Mouse (Mus musculus): Measurements from ENCODE around the gene Ltk. TPM values are rescaled to one million over a fixed set of nuclear protein-coding genes. Genes with fewer than 3 reads are reported as not detected.
"Not testable (repeated sequence)": the region's sequence is repeated elsewhere in the genome, so short reads cannot be mapped to it uniquely, and the experiment has no call there.

Ltk gene
- polyA plus RNA-seq, 1 experiment from 2014 or later = 1.6 TPM

GRCm38 (mm10) chr2:119727762-119728416, 32.3 kb downstream of the Ltk start:
- Histone ChIP-seq H3K9ac (no peak overlapping the region), H3K4me3 (replicated peaks; ENCODE audit: low read length) (no peak overlapping the region), H3K27me3 (ENCODE audit: control insufficient read depth, insufficient read depth, low read length) (no peaks in the 10 kb centered on the region), H3K9me3 (ENCODE audit: control insufficient read depth, low read length) (no peaks in the 10 kb centered on the region), H3K27ac (no peak overlapping the region), H3K4me2 (replicated peaks) (no peak overlapping the region), H3K4me1 (replicated peaks; ENCODE audit: control insufficient read depth, insufficient read depth, low read length) (no peaks in the 10 kb centered on the region), H3K36me3 (replicated peaks; ENCODE audit: control insufficient read depth, insufficient read depth) (peaks cover 96% of the 10 kb centered on the region)
- DNase-seq (ENCODE audit: low spot score) = no peak
- 91% methylated on average over 3 of the region's 3 CpGs for WGBS
- ATAC-seq (ENCODE audit: low FRiP score) = no peak

- WGBS = 96% methylated on average over 8 of the region's 8 CpGs
- ATAC-seq (ENCODE audit: low FRiP score) (no peak), DNase-seq (ENCODE audit: low spot score) (no peak)
- no peaks in the 10 kb centered on the region for H3K4me1 ChIP-seq (replicated peaks; ENCODE audit: control insufficient read depth, insufficient read depth, low read length)
- no peaks in the 10 kb centered on the region for H3K27me3 ChIP-seq (ENCODE audit: control insufficient read depth, insufficient read depth, low read length)
- no peaks in the 10 kb centered on the region for H3K9me3 ChIP-seq (ENCODE audit: control insufficient read depth, low read length)
- no peak overlapping the region for H3K9ac ChIP-seq
- H3K36me3 ChIP-seq (replicated peaks; ENCODE audit: control insufficient read depth, insufficient read depth) = peaks cover 91% of the 10 kb centered on the region
- no peak overlapping the region for H3K4me3 ChIP-seq (replicated peaks; ENCODE audit: low read length)
- H3K4me2 ChIP-seq (replicated peaks) = no peak overlapping the region
- no peak overlapping the region for H3K27ac ChIP-seq
These were observed 39.2 kb downstream of the Ltk start for GRCm38 (mm10) chr2:119721070-119721469.

- peaks cover 85% of the 10 kb centered on the region for H3K36me3 ChIP-seq (replicated peaks; ENCODE audit: control insufficient read depth, insufficient read depth)
- not testable (repeated sequence) for H3K9ac ChIP-seq; H3K27ac ChIP-seq; H3K27me3 ChIP-seq (ENCODE audit: control insufficient read depth, insufficient read depth, low read length); H3K4me3 ChIP-seq (replicated peaks; ENCODE audit: low read length); H3K9me3 ChIP-seq (ENCODE audit: control insufficient read depth, low read length); H3K4me2 ChIP-seq (replicated peaks); DNase-seq (ENCODE audit: low spot score); H3K4me1 ChIP-seq (replicated peaks; ENCODE audit: control insufficient read depth, insufficient read depth, low read length); ATAC-seq (ENCODE audit: low FRiP score)
- WGBS = 98% methylated on average over 2 of the region's 2 CpGs
These were observed 44.4 kb downstream of the Ltk start for GRCm38 (mm10) chr2:119715868-119716267.

GRCm38 (mm10) chr2:119710011-119710410, 50.2 kb downstream of the Ltk start:
- Histone ChIP-seq H3K9me3 (ENCODE audit: control insufficient read depth, low read length) (no peaks in the 10 kb centered on the region), H3K4me3 (replicated peaks; ENCODE audit: low read length) (no peak overlapping the region), H3K4me2 (replicated peaks) (no peak overlapping the region), H3K4me1 (replicated peaks; ENCODE audit: control insufficient read depth, insufficient read depth, low read length) (no peaks in the 10 kb centered on the region), H3K27ac (no peak overlapping the region), H3K9ac (no peak overlapping the region), H3K36me3 (replicated peaks; ENCODE audit: control insufficient read depth, insufficient read depth) (peaks cover 81% of the 10 kb centered on the region), H3K27me3 (ENCODE audit: control insufficient read depth, insufficient read depth, low read length) (no peaks in the 10 kb centered on the region)
- WGBS = 96% methylated on average over 3 of the region's 3 CpGs
- DNase-seq (ENCODE audit: low spot score) (no peak), ATAC-seq (ENCODE audit: low FRiP score) (no peak)

- 91% methylated on average over 3 of the region's 3 CpGs for WGBS
These were observed 52.6 kb downstream of the Ltk start for GRCm38 (mm10) chr2:119707676-119708075.

GRCm38 (mm10) chr2:119703171-119703570, 57.1 kb downstream of the Ltk start:
- H3K36me3 ChIP-seq (replicated peaks; ENCODE audit: control insufficient read depth, insufficient read depth) = peaks cover 57% of the 10 kb centered on the region
- H3K27me3 ChIP-seq (ENCODE audit: control insufficient read depth, insufficient read depth, low read length) = no peaks in the 10 kb centered on the region
- no peak overlapping the region for H3K4me3 ChIP-seq (replicated peaks; ENCODE audit: low read length)
- 93% methylated on average over 2 of the region's 2 CpGs for WGBS
- H3K4me2 ChIP-seq (replicated peaks) = no peak overlapping the region
- H3K4me1 ChIP-seq (replicated peaks; ENCODE audit: control insufficient read depth, insufficient read depth, low read length) = no peaks in the 10 kb centered on the region
- H3K27ac ChIP-seq = no peak overlapping the region
- H3K9ac ChIP-seq = no peak overlapping the region
- DNase-seq (ENCODE audit: low spot score) (no peak), ATAC-seq (ENCODE audit: low FRiP score) (no peak)
- H3K9me3 ChIP-seq (ENCODE audit: control insufficient read depth, low read length) = no peaks in the 10 kb centered on the region

More at GRCm38 (mm10) chr2:119707676-119708075, 52.6 kb downstream of the Ltk start:
- Histone ChIP-seq H3K4me1 (replicated peaks; ENCODE audit: control insufficient read depth, insufficient read depth, low read length) (no peaks in the 10 kb centered on the region), H3K9ac (no peak overlapping the region), H3K27me3 (ENCODE audit: control insufficient read depth, insufficient read depth, low read length) (no peaks in the 10 kb centered on the region), H3K4me3 (replicated peaks; ENCODE audit: low read length) (no peak overlapping the region), H3K4me2 (replicated peaks) (no peak overlapping the region), H3K27ac (no peak overlapping the region), H3K9me3 (ENCODE audit: control insufficient read depth, low read length) (no peaks in the 10 kb centered on the region), H3K36me3 (replicated peaks; ENCODE audit: control insufficient read depth, insufficient read depth) (peaks cover 84% of the 10 kb centered on the region)
- ATAC-seq (ENCODE audit: low FRiP score) (no peak), DNase-seq (ENCODE audit: low spot score) (no peak)

Other genes starting within 250 kb of the Ltk start
- 0.34 and 1.0 TPM in 2 replicates for gene Exd1, start 212.8 kb downstream of the Ltk start, polyA plus RNA-seq (2014; fragmentation: Nextera tagmentation; extraction: Ambion mirVana)
- gene Chp1, start 212.7 kb downstream of the Ltk start, polyA plus RNA-seq (2014; fragmentation: Nextera tagmentation; extraction: Ambion mirVana) = 58.5 and 59.1 TPM in 2 replicates
- gene Nusap1, start 142.1 kb downstream of the Ltk start, polyA plus RNA-seq (2014; fragmentation: Nextera tagmentation; extraction: Ambion mirVana) = 11.0 and 13.8 TPM in 2 replicates
- gene Oip5, start 142.0 kb downstream of the Ltk start, polyA plus RNA-seq (2014; fragmentation: Nextera tagmentation; extraction: Ambion mirVana) = 3.2 and 6.1 TPM in 2 replicates
- gene Ndufaf1, start 97.6 kb downstream of the Ltk start, polyA plus RNA-seq (2014; fragmentation: Nextera tagmentation; extraction: Ambion mirVana) = 37.4 and 37.9 TPM in 2 replicates
- gene Rtf1, start 85.4 kb downstream of the Ltk start, polyA plus RNA-seq (2014; fragmentation: Nextera tagmentation; extraction: Ambion mirVana) = 35.5 and 36.2 TPM in 2 replicates
- gene Itpka, start 18.1 kb downstream of the Ltk start, polyA plus RNA-seq (2014; fragmentation: Nextera tagmentation; extraction: Ambion mirVana) = 0.31 and 0.33 TPM in 2 replicates
- gene Rpap1, start 27.1 kb upstream of the Ltk start, polyA plus RNA-seq (2014; fragmentation: Nextera tagmentation; extraction: Ambion mirVana) = 15.8 and 18.1 TPM in 2 replicates
- 26.4 and 26.7 TPM in 2 replicates for gene Tyro3, start 37.3 kb upstream of the Ltk start, polyA plus RNA-seq (2014; fragmentation: Nextera tagmentation; extraction: Ambion mirVana)
- 34.0 and 35.1 TPM in 2 replicates for gene Mga, start 136.8 kb upstream of the Ltk start, polyA plus RNA-seq (2014; fragmentation: Nextera tagmentation; extraction: Ambion mirVana)
- 8.6 and 8.9 TPM in 2 replicates for gene Mapkbp1, start 212.3 kb upstream of the Ltk start, polyA plus RNA-seq (2014; fragmentation: Nextera tagmentation; extraction: Ambion mirVana)